Mouse (Mus musculus) stomach, embryonic 15.5 days (tissue): ENCODE measurements around the gene Ptpdc1. TPM values are rescaled to one million over a fixed set of nuclear protein-coding genes. Genes with fewer than 3 reads are reported as not detected.

Experiments used
- ATAC-seq: fragments of 200-750 bp; cut with Nextera tagmentation; 2 replicates; pipeline ENCODE4 v1.8.0; 2017; ENCODE audit warnings: low read depth, moderate number of reproducible peaks, moderate TSS enrichment; ENCODE audit not compliant: insufficient read depth, low FRiP score
- H3K27ac ChIP-seq: fragments of 300-500 bp; sonication (generic); 2 replicates; pipeline ENCODE4 v1.5.1; 2015; ENCODE audit warnings: mild to moderate bottlenecking, inconsistent platforms
- H3K27me3 ChIP-seq: fragments of 300-500 bp; sonication (generic); replicated peaks from 2 replicates; pipeline ENCODE4 v1.6.1; 2015; ENCODE audit warnings: inconsistent platforms
- H3K36me3 ChIP-seq: fragments of 300-500 bp; sonication (generic); 2 replicates; pipeline ENCODE4 v1.6.1; 2015; ENCODE audit warnings: inconsistent platforms
- H3K4me1 ChIP-seq: fragments of 300-500 bp; sonication (generic); 2 replicates; pipeline ENCODE4 v1.6.1; 2015; ENCODE audit warnings: inconsistent platforms
- H3K4me2 ChIP-seq: fragments of 300-500 bp; sonication (generic); 2 replicates; pipeline ENCODE4 v1.6.1; 2015; ENCODE audit warnings: mild to moderate bottlenecking, inconsistent platforms
- H3K4me3 ChIP-seq: fragments of 300-500 bp; sonication (generic); replicated peaks from 2 replicates; pipeline ENCODE4 v1.5.1; 2015; ENCODE audit warnings: inconsistent platforms
- H3K9ac ChIP-seq: fragments of 300-500 bp; sonication (generic); 2 replicates; pipeline ENCODE4 v1.6.1; 2015; ENCODE audit warnings: inconsistent platforms
- H3K9me3 ChIP-seq: fragments of 300-500 bp; sonication (generic); 2 replicates; pipeline ENCODE4 v1.6.1; 2016; ENCODE audit warnings: inconsistent platforms
- WGBS: fragments of 180-500 bp; shearing (Covaris S2); methylation state at CpG from one replicate; pipeline ENCODE4 v1.1.7; 2015; 5-methylcytosine and 5-hydroxymethylcytosine counted together
- polyA plus RNA-seq: library from polyadenylated mRNA; unstranded; fragments of >200 nt; fragmentation: Nextera tagmentation; extraction: Ambion mirVana; gene quantifications from 2 replicates; pipeline ENCODE4 v1.2.1, GENCODE M21; 2015

Gene Ptpdc1
- polyA plus RNA-seq, 1 experiment from 2014 or later: 8.2 TPM

- no peak for ATAC-seq
- no peaks in the 10 kb centered on the region for H3K9me3 ChIP-seq
- 62% methylated on average over 1 of the region's 1 CpGs for WGBS
- no peaks in the 10 kb centered on the region for H3K27me3 ChIP-seq
- H3K4me1 ChIP-seq: peaks cover 12% of the 10 kb centered on the region; the same call in 1 of the 2 replicates
- H3K9ac ChIP-seq: no peak overlapping the region
- no peaks in the 10 kb centered on the region for H3K36me3 ChIP-seq
- no peak overlapping the region for H3K4me2 ChIP-seq
- no peak overlapping the region for H3K4me3 ChIP-seq
- H3K27ac ChIP-seq: no peak overlapping the region
These were observed 69.5 kb downstream of the Ptpdc1 start for GRCm38 (mm10) chr13:48555976-48556375.

GRCm38 (mm10) chr13:48554552-48554951 lies 70.9 kb downstream of the Ptpdc1 start:
- H3K4me2 ChIP-seq: no peak overlapping the region
- WGBS: 89% methylated on average over 1 of the region's 1 CpGs
- no peak overlapping the region for H3K9ac ChIP-seq
- no peaks in the 10 kb centered on the region for H3K36me3 ChIP-seq
- no peak overlapping the region for H3K27ac ChIP-seq
- H3K9me3 ChIP-seq: no peaks in the 10 kb centered on the region
- H3K27me3 ChIP-seq: no peaks in the 10 kb centered on the region
- no peak overlapping the region for H3K4me3 ChIP-seq
- H3K4me1 ChIP-seq: peaks cover 12% of the 10 kb centered on the region; the same call in 1 of the 2 replicates
- ATAC-seq: no peak

GRCm38 (mm10) chr13:48553511-48553910 lies 72.0 kb downstream of the Ptpdc1 start:
- Histone ChIP-seq H3K36me3 (no peaks in the 10 kb centered on the region), H3K9me3 (no peaks in the 10 kb centered on the region), H3K27me3 (no peaks in the 10 kb centered on the region), H3K4me1 (peaks cover 12% of the 10 kb centered on the region; the same call in 1 of the 2 replicates), H3K27ac (peak overlapping the region; percentile 97), H3K4me2 (no peak overlapping the region), H3K4me3 (no peak overlapping the region), H3K9ac (no peak overlapping the region)
- no peak for ATAC-seq
- 40% methylated on average over 5 of the region's 5 CpGs for WGBS

GRCm38 (mm10) chr13:48552181-48553090 lies 73.0 kb downstream of the Ptpdc1 start:
- H3K9me3 ChIP-seq: no peaks in the 10 kb centered on the region
- peaks cover 12% of the 10 kb centered on the region; the same call in 1 of the 2 replicates for H3K4me1 ChIP-seq
- no peaks in the 10 kb centered on the region for H3K36me3 ChIP-seq
- 35% methylated on average over 21 of the region's 21 CpGs for WGBS
- peak overlapping the region; percentile 97 for H3K27ac ChIP-seq
- no peaks in the 10 kb centered on the region for H3K27me3 ChIP-seq
- H3K4me3 ChIP-seq: peak overlapping the region; percentile 27
- peak overlapping the region; percentile 51 for H3K4me2 ChIP-seq
- no peak overlapping the region for H3K9ac ChIP-seq
- peak; percentile 89 for ATAC-seq

- Histone ChIP-seq H3K27me3 (no peaks in the 10 kb centered on the region), H3K9me3 (no peaks in the 10 kb centered on the region), H3K36me3 (no peaks in the 10 kb centered on the region), H3K4me3 (no peak overlapping the region), H3K4me1 (peaks cover 20% of the 10 kb centered on the region; the same call in 1 of the 2 replicates), H3K4me2 (no peak overlapping the region), H3K27ac (no peak overlapping the region), H3K9ac (no peak overlapping the region)
- 86% methylated on average over 5 of the region's 5 CpGs for WGBS
- ATAC-seq: no peak
These were observed 77.2 kb downstream of the Ptpdc1 start for GRCm38 (mm10) chr13:48548296-48548695.

GRCm38 (mm10) chr13:48547623-48548022 lies 77.8 kb downstream of the Ptpdc1 start:
- no peak overlapping the region for H3K4me3 ChIP-seq
- no peaks in the 10 kb centered on the region for H3K27me3 ChIP-seq
- H3K9me3 ChIP-seq: no peaks in the 10 kb centered on the region
- H3K4me1 ChIP-seq: 0 out of 2 replicates have a peak, but pooled peaks cover 14% of the 10 kb centered on the region
- H3K27ac ChIP-seq: peak overlapping the region; percentile 73; the same call in 1 of the 2 replicates
- no peak for ATAC-seq
- no peak overlapping the region for H3K4me2 ChIP-seq
- WGBS: 94% methylated on average over 6 of the region's 6 CpGs
- no peaks in the 10 kb centered on the region for H3K36me3 ChIP-seq
- no peak overlapping the region for H3K9ac ChIP-seq

GRCm38 (mm10) chr13:48546330-48546917 lies 79.0 kb downstream of the Ptpdc1 start:
- under 1% methylated on average over 71 of the region's 72 CpGs for WGBS
- Histone ChIP-seq H3K9ac (peak overlapping the region; percentile 93), H3K27ac (peak overlapping the region; percentile 100), H3K36me3 (no peaks in the 10 kb centered on the region), H3K9me3 (no peaks in the 10 kb centered on the region), H3K4me1 (0 out of 2 replicates have a peak, but pooled peaks cover 13% of the 10 kb centered on the region), H3K4me2 (peak overlapping the region; percentile 62), H3K27me3 (no peaks in the 10 kb centered on the region), H3K4me3 (peak overlapping the region; percentile 87)
- peak; percentile 98 for ATAC-seq

GRCm38 (mm10) chr13:48545476-48546281 lies 79.8 kb downstream of the Ptpdc1 start:
- ATAC-seq: peak; percentile 85
- Histone ChIP-seq H3K4me3 (peak overlapping the region; percentile 87), H3K27ac (peak overlapping the region; percentile 100), H3K9ac (peak overlapping the region; percentile 93), H3K4me1 (peaks cover 15% of the 10 kb centered on the region), H3K36me3 (no peaks in the 10 kb centered on the region), H3K4me2 (peak overlapping the region; percentile 53), H3K9me3 (no peaks in the 10 kb centered on the region), H3K27me3 (no peaks in the 10 kb centered on the region)
- under 1% methylated on average over 61 of the region's 72 CpGs for WGBS

- H3K4me2 ChIP-seq: peak overlapping the region; percentile 53
- H3K9me3 ChIP-seq: no peaks in the 10 kb centered on the region
- no peaks in the 10 kb centered on the region for H3K36me3 ChIP-seq
- H3K27ac ChIP-seq: no peak overlapping the region; the same call in 1 of the 2 replicates
- ATAC-seq: no peak
- WGBS: 35% methylated on average over 4 of the region's 4 CpGs
- H3K9ac ChIP-seq: no peak overlapping the region
- peaks cover 17% of the 10 kb centered on the region for H3K4me1 ChIP-seq
- no peaks in the 10 kb centered on the region for H3K27me3 ChIP-seq
- peak overlapping the region; percentile 87 for H3K4me3 ChIP-seq
These were observed 80.6 kb downstream of the Ptpdc1 start for GRCm38 (mm10) chr13:48544867-48545266.

GRCm38 (mm10) chr13:48544391-48544790 lies 81.1 kb downstream of the Ptpdc1 start:
- peak overlapping the region; percentile 16; the same call in 1 of the 2 replicates for H3K4me3 ChIP-seq
- no peaks in the 10 kb centered on the region for H3K27me3 ChIP-seq
- peak overlapping the region; percentile 53 for H3K4me2 ChIP-seq
- ATAC-seq: no peak
- no peaks in the 10 kb centered on the region for H3K9me3 ChIP-seq
- no peak overlapping the region for H3K27ac ChIP-seq
- H3K36me3 ChIP-seq: no peaks in the 10 kb centered on the region
- H3K4me1 ChIP-seq: peaks cover 17% of the 10 kb centered on the region
- no peak overlapping the region for H3K9ac ChIP-seq

GRCm38 (mm10) chr13:48540488-48540887 lies 85.0 kb downstream of the Ptpdc1 start:
- no peaks in the 10 kb centered on the region for H3K9me3 ChIP-seq
- ATAC-seq: no peak
- H3K4me1 ChIP-seq: peaks cover 14% of the 10 kb centered on the region
- H3K4me3 ChIP-seq: no peak overlapping the region
- no peak overlapping the region for H3K9ac ChIP-seq
- H3K4me2 ChIP-seq: peak overlapping the region; percentile 10; the same call in 1 of the 2 replicates
- H3K36me3 ChIP-seq: peaks cover 9% of the 10 kb centered on the region
- 21% methylated on average over 1 of the region's 1 CpGs for WGBS
- no peak overlapping the region for H3K27ac ChIP-seq
- no peaks in the 10 kb centered on the region for H3K27me3 ChIP-seq
